Mouse (Mus musculus) heart, adult 2 months (tissue): Measurements from ENCODE around the gene Olfr424. TPM values are rescaled to one million over a fixed set of nuclear protein-coding genes. Genes with fewer than 3 reads are reported as not detected.

Source experiments
- DNase-seq, 2 experiments: peaks; one replicate each; pipeline ENCODE4 v3.0.0; 2021
- H3K27ac ChIP-seq: fragments of 200-600 bp; 2 replicates; pipeline ENCODE4 v1.8.1; 2022
- H3K27me3 ChIP-seq: fragments of 200-500 bp; 2 replicates; pipeline ENCODE4 v1.6.1; 2012; ENCODE audit warnings: mild to moderate bottlenecking, low read length, inconsistent platforms, mixed read lengths; ENCODE audit not compliant: control insufficient read depth, insufficient read depth
- H3K36me3 ChIP-seq: fragments of 200-500 bp; 2 replicates; pipeline ENCODE4 v1.6.1; 2012; ENCODE audit warnings: low read length, inconsistent platforms; ENCODE audit not compliant: control insufficient read depth, insufficient read depth
- H3K4me1 ChIP-seq: fragments of 200-500 bp; 2 replicates; pipeline ENCODE4 v1.6.1; 2011; ENCODE audit warnings: low read length; ENCODE audit not compliant: control insufficient read depth, insufficient read depth
- H3K4me3 ChIP-seq: fragments of 200-600 bp; 2 replicates; pipeline ENCODE4 v1.8.1; 2022
- H3K79me2 ChIP-seq: fragments of 200-500 bp; replicated peaks from 2 replicates; pipeline ENCODE4 v1.6.1; 2012; ENCODE audit warnings: mild to moderate bottlenecking, inconsistent platforms, low read length, moderate library complexity, mixed read lengths; ENCODE audit not compliant: control insufficient read depth, insufficient read depth
- H3K9ac ChIP-seq: fragments of 200-500 bp; 2 replicates; pipeline ENCODE4 v1.6.1; 2012; ENCODE audit warnings: low read depth, mild to moderate bottlenecking, control low read depth, inconsistent platforms, low read length, mixed read lengths
- CTCF ChIP-seq: fragments of 200-600 bp; IDR thresholded peaks from 2 replicates; pipeline ENCODE4 v1.8.1; 2022; ENCODE audit warnings: antibody characterized with exemption, mild to moderate bottlenecking, moderate library complexity
- EP300 ChIP-seq: fragments of 200-500 bp; IDR thresholded peaks from 2 replicates; pipeline ENCODE4 v1.6.1; 2011; ENCODE audit warnings: low read depth, low read length, control low read depth; ENCODE audit not compliant: insufficient read depth
- POLR2A ChIP-seq: fragments of 200-500 bp; IDR thresholded peaks from 2 replicates; pipeline ENCODE4 v1.6.1; 2011; ENCODE audit warnings: mild to moderate bottlenecking, low read depth, low read length, control low read depth; ENCODE audit not compliant: insufficient read depth
- WGBS: fragments of 180-500 bp; shearing (Covaris S2); methylation state at CpG from one replicate; pipeline ENCODE4 v1.1.7; 2018; 5-methylcytosine and 5-hydroxymethylcytosine counted together
- intact Hi-C: fragments of 180-260 bp; cut with DNase I; formaldehyde crosslinking; loops from one replicate; pipeline ENCODE4 v1.15.1; 2025
- long read RNA-seq: library from polyadenylated mRNA; stranded (forward); transcript quantifications from one replicate; pipeline ENCODE4 v2.0.0, GENCODE M21; 2021
- polyA plus RNA-seq: library from polyadenylated mRNA; depleted of rRNA; stranded (reverse); fragments of >200 nt; gene quantifications from 2 replicates; pipeline ENCODE4 v1.2.3, GENCODE M21; 2012; rRNA removed
- total RNA-seq, 2 experiments: library from RNA; stranded (reverse); gene quantifications; 2 replicates each; pipeline ENCODE4 v1.2.3; 2021

Olfr424 gene
- not detected for total RNA-seq
- polyA plus RNA-seq = not detected in 2 replicates
- long read RNA-seq = 0 reads

GRCm38 (mm10) chr1:174131217-174131616 is at the start of gene Olfr424:
TSS of gene Olfr424 (plus strand) at chr1:174131517.
- intact Hi-C loops = no loop called here
- WGBS = 78% methylated on average over 3 of the region's 3 CpGs
- no peak for DNase-seq

GRCm38 (mm10) chr1:174084031-174084430 is 47.3 kb upstream of the Olfr424 start, which contains the start of gene Olfr429:
TSS of gene Olfr429 (plus strand) at chr1:174084331.
- 82% methylated on average over 2 of the region's 2 CpGs for WGBS

More at GRCm38 (mm10) chr1:174131217-174131616, at the start of gene Olfr424:
- Histone ChIP-seq H3K4me3 (no peak within 1 kb of the TSS), H3K9ac (no peak within 1 kb of the TSS), H3K36me3 (no peaks in the 10 kb centered on the region), H3K27me3 (no peaks in the 10 kb centered on the region), H3K4me1 (no peaks in the 10 kb centered on the region), H3K27ac (no peak within 1 kb of the TSS), H3K79me2 (no peaks in the 10 kb centered on the region)
- TF ChIP-seq EP300 = no peak
- no peak for TF ChIP-seq POLR2A
- TF ChIP-seq CTCF = no peak

GRCm38 (mm10) chr1:174096591-174096990 is 34.7 kb upstream of the Olfr424 start, which contains the start of gene Olfr427:
TSS of gene Olfr427 (plus strand) at chr1:174096891.
- H3K4me3 ChIP-seq = no peak within 1 kb of the TSS
- no peak within 1 kb of the TSS for H3K27ac ChIP-seq
- WGBS = 87% methylated on average over 1 of the region's 1 CpGs
- TF ChIP-seq POLR2A (no peak), EP300 (no peak), CTCF (no peak)
- no peaks in the 10 kb centered on the region for H3K36me3 ChIP-seq
- no peaks in the 10 kb centered on the region for H3K4me1 ChIP-seq
- intact Hi-C loops = no loop called here
- no peaks in the 10 kb centered on the region for H3K79me2 ChIP-seq
- H3K27me3 ChIP-seq = no peaks in the 10 kb centered on the region
- no peak within 1 kb of the TSS for H3K9ac ChIP-seq
- DNase-seq = no peak

More at GRCm38 (mm10) chr1:174084031-174084430, 47.3 kb upstream of the Olfr424 start, which contains the start of gene Olfr429:
- intact Hi-C loops = no loop called here
- Histone ChIP-seq H3K4me1 (no peaks in the 10 kb centered on the region), H3K9ac (no peak within 1 kb of the TSS), H3K36me3 (no peaks in the 10 kb centered on the region), H3K79me2 (no peaks in the 10 kb centered on the region), H3K4me3 (no peak within 1 kb of the TSS), H3K27ac (no peak within 1 kb of the TSS), H3K27me3 (no peaks in the 10 kb centered on the region)
- no peak for TF ChIP-seq POLR2A
- no peak for TF ChIP-seq CTCF
- TF ChIP-seq EP300 = no peak
- DNase-seq = no peak

- Histone ChIP-seq H3K36me3 (no peaks in the 10 kb centered on the region), H3K79me2 (no peaks in the 10 kb centered on the region), H3K9ac (no peak overlapping the region), H3K4me3 (no peak overlapping the region), H3K27me3 (no peaks in the 10 kb centered on the region), H3K4me1 (no peaks in the 10 kb centered on the region), H3K27ac (no peak overlapping the region)
- intact Hi-C loops = loop anchor here (2.0 kb wide), 1 partner anchor 647 kb away; no protein-coding TSS in a partner anchor
- DNase-seq = no peak
- WGBS = 51% methylated on average over 2 of the region's 2 CpGs
- peak; percentile 75 for TF ChIP-seq CTCF
- TF ChIP-seq POLR2A = no peak
Observed at GRCm38 (mm10) chr1:174103735-174104134, 27.6 kb upstream of the Olfr424 start.

GRCm38 (mm10) chr1:174121062-174121461 is 10.3 kb upstream of the Olfr424 start, which contains the start of gene Olfr231:
TSS of gene Olfr231 (minus strand) at chr1:174121162.
- Histone ChIP-seq H3K4me1 (no peaks in the 10 kb centered on the region), H3K9ac (no peak within 1 kb of the TSS), H3K4me3 (no peak within 1 kb of the TSS), H3K27ac (no peak within 1 kb of the TSS), H3K27me3 (no peaks in the 10 kb centered on the region), H3K36me3 (no peaks in the 10 kb centered on the region), H3K79me2 (no peaks in the 10 kb centered on the region)
- intact Hi-C loops = no loop called here
- DNase-seq = no peak
- no peak for TF ChIP-seq EP300
- no peak for TF ChIP-seq CTCF
- no peak for TF ChIP-seq POLR2A
- 58% methylated on average over 2 of the region's 2 CpGs for WGBS

- no peaks in the 10 kb centered on the region for H3K4me1 ChIP-seq
- no peak overlapping the region for H3K27ac ChIP-seq
- no peak overlapping the region for H3K9ac ChIP-seq
- WGBS = 83% methylated on average over 3 of the region's 3 CpGs
- TF ChIP-seq EP300 = no peak
- no peak for TF ChIP-seq CTCF
- no peaks in the 10 kb centered on the region for H3K27me3 ChIP-seq
- H3K79me2 ChIP-seq = no peaks in the 10 kb centered on the region
- no peak for DNase-seq
- H3K4me3 ChIP-seq = no peak overlapping the region
- H3K36me3 ChIP-seq = no peaks in the 10 kb centered on the region
- intact Hi-C loops = no loop called here
Observed at GRCm38 (mm10) chr1:174131999-174132398, 682 bp downstream of the Olfr424 start.
